ENCODE assay signal across 13 mouse cellular contexts in the genomic region with DNA sequence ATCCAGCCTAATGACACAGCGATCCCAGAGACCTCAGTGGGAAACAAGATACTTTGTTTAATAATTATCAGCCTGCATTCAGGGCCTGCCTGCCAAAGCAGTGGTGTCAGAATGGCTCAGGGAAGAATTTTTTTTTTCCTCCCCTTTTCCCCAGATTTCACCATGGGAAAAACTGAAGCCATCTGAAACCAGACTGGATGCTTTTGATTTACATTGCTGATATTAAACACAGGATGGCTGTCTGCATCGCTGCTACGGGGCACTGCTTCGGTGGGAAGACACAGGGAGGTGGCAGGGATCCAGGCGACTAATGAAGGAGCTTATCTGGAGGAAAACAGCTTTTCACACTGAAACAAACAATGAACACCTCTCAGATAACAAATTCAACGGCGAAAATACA.
DNase-seq lines count a peak whose midpoint lies in the region; ATAC-seq lines count a peak whose summit lies in the region.
"Had no signal": no experiment of that assay in that cellular context is flagged by ENCODE, and none has a peak within 500 bp of the region (broad histone marks: within the 10 kb centered on the region; RNA-seq: fewer than 3 reads in every experiment).

No protein-coding gene starts in this region.

- H3K4me3 ChIP-seq in forebrain, embryonic 11.5 days (ENCODE audit: low read depth, low read length), result no peak overlapping the region
- H3K4me3 ChIP-seq in midbrain, embryonic 15.5 days, result no peak overlapping the region
- H3K4me3 ChIP-seq: heart, adult 2 months; liver, embryonic 12.5 days; megakaryocyte, embryonic 14.5 days had no signal

- no peak overlapping the region; the same call in 1 of the 2 replicates for H3K9ac ChIP-seq in forebrain, embryonic 11.5 days (ENCODE audit: low read length)
- H3K9ac ChIP-seq in midbrain, embryonic 15.5 days, result peak overlapping the region; percentile 7; the same call in 1 of the 2 replicates
- H3K9ac ChIP-seq: liver, embryonic 12.5 days had no signal

- ATAC-seq in forebrain, embryonic 11.5 days (replicated peaks; ENCODE audit: low FRiP score), result no peak
- peak; percentile 58; the same call in 1 of the 2 replicates for ATAC-seq in midbrain, embryonic 15.5 days (replicated peaks)
- no peak for ATAC-seq in granulocyte monocyte progenitor cell, adult 5-6 weeks (replicated peaks; ENCODE audit: poor library complexity, severe bottlenecking)
- ATAC-seq: CD4-positive, CD25-positive, alpha-beta regulatory T cell, adult 4 months; liver, embryonic 12.5 days had no signal

- 10% methylated on average over 7 of the region's 7 CpGs for WGBS in forebrain, embryonic 11.5 days
- 10% methylated on average over 7 of the region's 7 CpGs for WGBS in midbrain, embryonic 15.5 days

- intact Hi-C loops in left cerebral cortex, postnatal 4 days (cut with DNase I), result no loop called here
- intact Hi-C loops in left cerebral cortex, postnatal 36 days (cut with DNase I), result no loop called here

- no peaks in the 10 kb centered on the region for H3K9me3 ChIP-seq in forebrain, embryonic 11.5 days (ENCODE audit: control insufficient read depth, low read length)
- no peaks in the 10 kb centered on the region for H3K9me3 ChIP-seq in midbrain, embryonic 15.5 days
- H3K9me3 ChIP-seq: liver, embryonic 12.5 days had no signal

- H3K27ac ChIP-seq in forebrain, embryonic 11.5 days (ENCODE audit: low read depth, low read length), result peak overlapping the region; percentile 66; the same call in 1 of the 2 replicates
- H3K27ac ChIP-seq in midbrain, embryonic 15.5 days, result peak overlapping the region; percentile 68
- H3K27ac ChIP-seq: heart, adult 2 months; liver, embryonic 12.5 days had no signal

- H3K36me3 ChIP-seq in forebrain, embryonic 11.5 days (ENCODE audit: control insufficient read depth, insufficient read depth, low read length), result no peaks in the 10 kb centered on the region
- no peaks in the 10 kb centered on the region for H3K36me3 ChIP-seq in midbrain, embryonic 15.5 days (replicated peaks)
- H3K36me3 ChIP-seq: liver, embryonic 12.5 days had no signal

- peaks cover 16% of the 10 kb centered on the region for H3K4me1 ChIP-seq in forebrain, embryonic 11.5 days (replicated peaks; ENCODE audit: control insufficient read depth, insufficient read depth, low read length)
- H3K4me1 ChIP-seq in midbrain, embryonic 15.5 days, result peaks cover 27% of the 10 kb centered on the region

- peaks cover 12% of the 10 kb centered on the region; the same call in 1 of the 2 replicates for H3K27me3 ChIP-seq in forebrain, embryonic 11.5 days (ENCODE audit: control insufficient read depth, insufficient read depth, low read length)
- no peaks in the 10 kb centered on the region for H3K27me3 ChIP-seq in midbrain, embryonic 15.5 days (replicated peaks)
- H3K27me3 ChIP-seq: liver, embryonic 12.5 days had no signal

- peak; percentile 80 for DNase-seq in left cerebral cortex, postnatal 4 days
- DNase-seq in left cerebral cortex, postnatal 36 days (ENCODE audit: low spot score in 2 of 2), result no peak
- DNase-seq in forebrain, embryonic 11.5 days (ENCODE audit: low spot score), result peak; percentile 67
- peak; percentile 71 for DNase-seq in kidney, adult 9 months
- no peak for DNase-seq in c-Kit-positive CD71-positive TER-119-positive erythroid progenitor cells, embryonic 14.5 days (ENCODE audit: low spot score)
- no peak for DNase-seq in thymus, postnatal 36 days
- DNase-seq: cerebellum, adult 11-12 months; heart, adult 2 months had no signal

- H3K4me2 ChIP-seq in forebrain, embryonic 11.5 days (ENCODE audit: low read depth, low read length, severe bottlenecking), result peak overlapping the region; percentile 12; the same call in 1 of the 2 replicates
- no peak overlapping the region for H3K4me2 ChIP-seq in midbrain, embryonic 15.5 days
- H3K4me2 ChIP-seq: liver, embryonic 12.5 days had no signal

Comparison
In these comparisons a context has a peak if more than half of its experiments do, and no peak if none do; other contexts are left out.
1. DNase-seq: peak in left cerebral cortex, postnatal 4 days (single experiment), forebrain, embryonic 11.5 days (single experiment) and kidney, adult 9 months (single experiment); none in left cerebral cortex, postnatal 36 days (0 of 2), c-Kit-positive CD71-positive TER-119-positive erythroid progenitor cells, embryonic 14.5 days (single experiment) and thymus, postnatal 36 days (0 of 2).